Mouse (Mus musculus): ENCODE measurements around the gene Mical3. TPM values are rescaled to one million over a fixed set of nuclear protein-coding genes. Genes with fewer than 3 reads are reported as not detected.

The Mical3 gene
- polyA plus RNA-seq, 1 experiment from 2014 or later = 68.8 TPM

DNA sequence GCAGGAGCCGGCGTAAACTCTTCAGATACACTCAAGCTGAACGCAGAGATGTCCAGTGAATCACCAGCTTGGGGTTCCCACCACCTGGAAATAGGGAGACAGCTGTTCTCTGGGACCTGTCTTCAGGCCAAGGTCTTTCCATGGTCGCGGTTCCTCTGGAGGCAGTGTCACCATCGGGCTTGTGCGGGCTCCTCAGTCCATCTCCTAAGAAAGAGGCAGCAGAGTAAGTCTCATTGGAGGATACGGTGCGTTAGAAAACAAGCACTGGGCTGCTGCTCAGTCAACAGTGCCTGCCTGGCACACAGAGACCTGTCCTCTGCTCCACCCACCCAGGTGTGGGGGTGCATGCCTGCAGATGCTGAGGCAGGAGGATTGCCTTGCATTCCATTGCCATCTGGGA, 236.7 kb downstream of the Mical3 start:
- H3K27me3 ChIP-seq (ENCODE audit: control insufficient read depth, insufficient read depth, low read length) = no peaks in the 10 kb centered on the region
- no peaks in the 10 kb centered on the region for H3K4me1 ChIP-seq (ENCODE audit: control insufficient read depth, insufficient read depth, low read length)
- no peak overlapping the region for H3K4me2 ChIP-seq (ENCODE audit: low read depth, low read length)
- H3K9ac ChIP-seq (replicated peaks; ENCODE audit: low read depth, low read length) = no peak overlapping the region
- no peak overlapping the region for H3K4me3 ChIP-seq (ENCODE audit: low read depth, low read length)
- WGBS = 96% methylated on average over 9 of the region's 9 CpGs
- no peak overlapping the region for H3K27ac ChIP-seq (ENCODE audit: low read depth, low read length)
- ATAC-seq (ENCODE audit: low read depth) = no peak
- H3K36me3 ChIP-seq (ENCODE audit: control insufficient read depth, insufficient read depth, low read length) = peaks cover 18% of the 10 kb centered on the region
- no peaks in the 10 kb centered on the region for H3K9me3 ChIP-seq (ENCODE audit: control insufficient read depth, low read length)

DNA sequence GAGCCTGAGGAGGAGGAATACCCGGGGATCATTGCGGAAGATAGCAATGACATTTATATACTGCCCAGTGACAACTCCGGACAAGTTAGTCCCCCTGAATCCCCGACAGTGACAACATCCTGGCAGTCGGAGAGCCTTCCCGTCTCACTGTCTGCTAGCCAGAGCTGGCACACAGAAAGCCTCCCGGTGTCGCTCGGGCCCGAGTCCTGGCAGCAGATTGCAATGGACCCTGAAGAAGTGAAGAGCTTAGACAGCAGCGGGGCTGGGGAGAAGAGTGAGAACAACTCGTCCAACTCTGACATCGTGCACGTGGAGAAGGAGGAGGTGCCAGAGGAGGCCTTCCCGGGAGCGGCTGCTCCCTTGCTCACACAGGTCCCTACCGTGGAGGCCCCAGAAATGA, 244.1 kb downstream of the Mical3 start:
- no peak for ATAC-seq (ENCODE audit: low read depth)
- no peak overlapping the region for H3K9ac ChIP-seq (replicated peaks; ENCODE audit: low read depth, low read length)
- peaks cover 24% of the 10 kb centered on the region for H3K36me3 ChIP-seq (ENCODE audit: control insufficient read depth, insufficient read depth, low read length)
- H3K27ac ChIP-seq (ENCODE audit: low read depth, low read length) = no peak overlapping the region
- H3K27me3 ChIP-seq (ENCODE audit: control insufficient read depth, insufficient read depth, low read length) = no peaks in the 10 kb centered on the region
- H3K4me2 ChIP-seq (ENCODE audit: low read depth, low read length) = no peak overlapping the region
- no peaks in the 10 kb centered on the region for H3K4me1 ChIP-seq (ENCODE audit: control insufficient read depth, insufficient read depth, low read length)
- no peaks in the 10 kb centered on the region for H3K9me3 ChIP-seq (ENCODE audit: control insufficient read depth, low read length)
- H3K4me3 ChIP-seq (ENCODE audit: low read depth, low read length) = no peak overlapping the region
- WGBS = 89% methylated on average over 17 of the region's 17 CpGs

DNA sequence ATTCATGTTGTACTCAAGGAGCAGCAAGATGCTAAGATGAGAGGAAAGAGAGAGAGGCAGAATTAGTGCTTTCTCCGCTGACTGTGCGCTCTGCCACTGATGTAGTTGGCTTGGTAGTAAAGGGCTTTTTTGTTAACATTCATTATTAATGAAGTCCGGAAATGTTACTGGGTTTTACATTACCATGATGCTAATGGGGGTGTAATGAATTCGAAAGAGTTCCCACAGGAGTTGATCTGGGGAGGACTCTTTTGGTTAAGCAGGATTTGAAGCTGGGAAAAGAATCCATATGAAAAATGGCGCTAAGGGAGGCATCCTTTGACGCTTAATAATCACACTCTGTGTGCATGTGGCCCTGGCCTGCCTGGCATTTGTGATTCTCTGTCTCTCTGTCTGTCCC, 246.4 kb downstream of the Mical3 start:
- Histone ChIP-seq H3K9ac (replicated peaks; ENCODE audit: low read depth, low read length) (no peak overlapping the region), H3K9me3 (ENCODE audit: control insufficient read depth, low read length) (no peaks in the 10 kb centered on the region), H3K4me2 (ENCODE audit: low read depth, low read length) (no peak overlapping the region), H3K36me3 (ENCODE audit: control insufficient read depth, insufficient read depth, low read length) (peaks cover 22% of the 10 kb centered on the region), H3K27ac (ENCODE audit: low read depth, low read length) (no peak overlapping the region), H3K27me3 (ENCODE audit: control insufficient read depth, insufficient read depth, low read length) (no peaks in the 10 kb centered on the region), H3K4me1 (ENCODE audit: control insufficient read depth, insufficient read depth, low read length) (no peaks in the 10 kb centered on the region), H3K4me3 (ENCODE audit: low read depth, low read length) (no peak overlapping the region)
- ATAC-seq (ENCODE audit: low read depth) = peak; percentile 24; the same call in 1 of the 2 replicates
- 56% methylated on average over 6 of the region's 6 CpGs for WGBS

Other genes starting within 250 kb of the Mical3 start
- 38.1 and 39.6 TPM in 2 replicates for gene Bid, start 214.1 kb downstream of the Mical3 start, polyA plus RNA-seq (2014; fragmentation: Nextera tagmentation; extraction: Ambion mirVana)
- 12.7 and 13.7 TPM in 2 replicates for gene Pex26, start 52.7 kb upstream of the Mical3 start, polyA plus RNA-seq (2014; fragmentation: Nextera tagmentation; extraction: Ambion mirVana)
- 1.3 and 1.5 TPM in 2 replicates for gene Tuba8, start 79.7 kb upstream of the Mical3 start, polyA plus RNA-seq (2014; fragmentation: Nextera tagmentation; extraction: Ambion mirVana)
- 0.54 and 1.2 TPM in 2 replicates for gene Usp18, start 114.9 kb upstream of the Mical3 start, polyA plus RNA-seq (2014; fragmentation: Nextera tagmentation; extraction: Ambion mirVana)
- 0.87 and 45.1 TPM in 2 replicates for gene Slc6a13, start 169.2 kb upstream of the Mical3 start, polyA plus RNA-seq (2014; fragmentation: Nextera tagmentation; extraction: Ambion mirVana)
- gene Slc6a12, start 212.1 kb upstream of the Mical3 start, polyA plus RNA-seq (2014; fragmentation: Nextera tagmentation; extraction: Ambion mirVana) = 1.7 TPM in 1 of 2 replicates, not detected in the other

Measured in neural tube, embryonic 14.5 days (tissue).